Mouse (Mus musculus) urinary bladder, postnatal 10 days (tissue): Measurements from ENCODE around the gene Rpap1.

Experiments used
- DNase-seq: peaks from one replicate; pipeline ENCODE4 v3.0.0; 2022; ENCODE audit warnings: low spot score

The Rpap1 gene

DNA sequence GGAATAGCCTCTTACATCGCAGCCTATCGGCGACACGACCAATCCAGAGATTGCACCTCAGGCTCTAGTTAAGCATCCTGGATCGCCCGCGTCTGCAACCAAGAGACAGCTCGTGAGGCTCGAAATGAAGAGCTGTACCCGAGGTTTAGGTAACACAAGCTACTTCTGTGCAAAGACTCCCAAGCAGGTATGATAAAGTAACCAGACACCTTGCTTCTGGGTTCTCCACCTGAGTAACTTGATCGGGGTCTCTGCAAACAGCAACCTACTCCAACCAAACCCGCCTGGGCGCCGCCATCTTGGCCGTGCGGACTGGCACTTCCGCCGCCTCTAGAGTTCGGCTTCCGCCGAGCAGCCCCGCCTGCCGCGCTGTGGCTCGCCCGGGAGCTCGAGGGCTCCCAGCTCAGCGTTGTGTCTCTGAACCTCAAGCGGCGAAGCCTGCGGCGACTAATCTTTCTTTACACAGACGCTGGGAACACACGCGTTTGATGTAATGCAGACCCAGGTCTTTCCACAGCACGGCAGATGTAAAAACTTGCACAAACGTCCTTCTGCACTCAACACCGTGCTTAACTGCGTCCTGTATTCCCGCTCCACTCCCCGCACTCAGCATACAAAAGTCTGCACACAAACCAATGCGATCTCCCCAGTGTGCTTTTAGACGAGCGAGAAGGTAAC, at the start of gene Rpap1:
TSS of gene Rpap1 (minus strand) at position 332 of the 678 bp plus-strand sequence.
- DNase-seq: no peak

DNA sequence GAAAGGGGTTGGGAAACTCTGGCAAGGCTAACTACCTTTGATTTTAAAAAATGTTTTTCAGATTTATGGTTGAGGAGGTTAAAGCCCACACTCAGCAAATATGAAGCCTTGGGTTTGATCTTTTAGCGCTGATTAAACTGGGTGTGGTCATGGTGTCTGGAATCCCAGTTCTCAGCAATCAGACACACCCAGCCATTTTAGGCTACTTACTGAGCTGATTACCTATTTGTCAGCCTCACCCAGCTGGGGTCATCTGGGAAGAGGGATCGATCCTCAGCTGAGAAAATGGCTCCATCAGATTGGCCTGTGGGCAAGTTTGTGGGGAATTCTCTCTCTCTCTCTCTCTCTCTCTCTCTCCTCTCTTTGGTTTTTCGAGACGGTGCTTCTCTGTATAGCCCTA, 46.9 kb upstream of the Rpap1 start:
- DNase-seq: no peak

DNA sequence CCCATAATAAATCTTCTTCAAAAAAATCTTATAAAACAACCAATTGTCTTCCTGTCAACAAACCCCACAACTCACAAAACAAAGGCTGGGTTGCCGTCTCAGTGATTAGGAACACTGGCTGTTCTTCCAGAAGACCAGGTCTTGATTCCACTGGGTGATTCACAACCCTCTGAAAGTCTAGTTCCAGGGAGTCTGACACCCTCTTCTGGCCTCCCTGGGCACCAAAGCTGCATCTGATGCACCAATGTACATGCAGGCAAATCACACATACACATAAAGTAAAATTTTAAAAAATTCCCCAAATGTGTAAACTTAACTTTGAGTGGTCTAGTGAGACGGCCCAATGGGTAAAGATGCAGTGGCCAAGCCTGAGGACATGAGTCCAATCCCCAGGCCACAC, 43.2 kb upstream of the Rpap1 start:
- no peak for DNase-seq

DNA sequence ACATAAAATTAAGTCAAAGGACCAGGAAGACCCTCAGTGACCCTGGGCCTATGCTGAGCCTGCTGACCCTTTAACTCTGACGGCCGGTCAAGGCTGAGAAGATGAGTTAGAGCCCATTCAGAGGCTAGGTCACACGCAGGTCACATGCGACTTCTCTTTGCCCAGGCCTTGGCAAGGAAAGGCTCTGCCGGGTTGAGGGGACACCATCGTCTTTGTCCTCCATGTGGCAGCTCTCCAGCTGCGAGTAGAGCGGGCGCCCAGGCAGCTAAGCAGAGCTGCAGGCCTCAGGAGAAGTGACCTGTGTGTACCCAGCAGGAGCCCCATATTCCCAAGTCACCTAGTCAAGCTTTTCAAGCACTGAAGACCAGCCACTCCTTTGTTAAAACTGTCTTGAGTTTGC, 33.8 kb upstream of the Rpap1 start:
- DNase-seq: no peak

DNA sequence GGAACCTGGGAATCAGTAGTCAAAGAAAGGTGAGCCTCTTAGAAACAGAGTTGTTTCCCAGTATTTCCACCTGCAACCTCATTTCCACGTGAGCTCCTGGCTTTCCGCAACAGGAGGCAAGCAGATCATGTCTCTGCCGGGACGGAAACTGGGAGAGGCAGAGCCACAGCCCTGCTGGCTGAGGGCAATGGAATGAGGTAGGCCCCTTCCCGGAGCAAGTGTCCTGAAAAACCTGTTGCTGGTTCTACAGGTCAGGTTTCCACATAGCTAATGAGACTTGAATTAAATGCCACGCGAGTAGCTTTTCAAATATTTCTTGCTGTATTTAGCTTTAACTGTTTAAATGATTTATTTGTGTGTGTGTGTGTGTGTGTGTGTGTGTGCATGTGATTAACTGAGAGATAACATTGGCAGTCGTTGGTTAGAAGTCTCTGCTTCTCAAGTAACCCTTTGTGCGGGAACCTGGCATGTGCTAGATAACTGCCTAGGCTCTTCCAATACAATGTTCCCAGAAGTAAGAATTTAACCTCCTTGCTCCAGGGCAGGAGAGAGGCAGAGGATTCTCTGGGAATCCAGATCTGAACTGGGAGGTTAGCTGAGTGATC, 31.4 kb upstream of the Rpap1 start:
- no peak for DNase-seq

DNA sequence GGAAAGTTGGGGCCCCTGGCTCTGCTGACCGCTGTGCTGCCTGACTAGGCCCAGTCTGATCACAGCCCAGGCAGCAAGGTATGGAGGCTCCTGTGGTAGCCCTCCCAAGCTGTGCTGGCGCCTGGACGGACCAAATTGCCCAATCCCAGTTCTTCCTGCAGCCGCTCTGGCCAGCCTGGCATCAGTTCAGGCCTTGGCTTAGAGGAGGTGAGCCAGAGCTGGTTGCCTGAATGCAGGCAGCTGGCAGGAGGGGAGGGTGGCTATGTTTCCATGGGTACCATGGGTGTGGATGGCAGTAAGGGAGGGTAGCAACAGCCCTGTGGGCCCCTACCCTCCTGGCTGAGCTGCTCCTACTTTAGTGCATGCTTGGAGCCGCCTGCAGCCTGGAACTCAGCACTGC, 29.7 kb upstream of the Rpap1 start:
- no peak for DNase-seq

DNA sequence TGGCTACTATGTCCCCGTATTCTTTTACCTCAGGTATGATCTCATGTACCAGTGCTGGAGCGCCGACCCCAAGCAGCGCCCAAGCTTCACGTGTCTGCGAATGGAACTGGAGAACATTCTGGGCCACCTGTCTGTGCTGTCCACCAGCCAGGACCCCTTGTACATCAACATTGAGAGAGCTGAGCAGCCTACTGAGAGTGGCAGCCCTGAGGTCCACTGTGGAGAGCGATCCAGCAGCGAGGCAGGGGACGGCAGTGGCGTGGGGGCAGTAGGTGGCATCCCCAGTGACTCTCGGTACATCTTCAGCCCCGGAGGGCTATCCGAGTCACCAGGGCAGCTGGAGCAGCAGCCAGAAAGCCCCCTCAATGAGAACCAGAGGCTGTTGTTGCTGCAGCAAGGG, 29.3 kb upstream of the Rpap1 start:
- no peak for DNase-seq

DNA sequence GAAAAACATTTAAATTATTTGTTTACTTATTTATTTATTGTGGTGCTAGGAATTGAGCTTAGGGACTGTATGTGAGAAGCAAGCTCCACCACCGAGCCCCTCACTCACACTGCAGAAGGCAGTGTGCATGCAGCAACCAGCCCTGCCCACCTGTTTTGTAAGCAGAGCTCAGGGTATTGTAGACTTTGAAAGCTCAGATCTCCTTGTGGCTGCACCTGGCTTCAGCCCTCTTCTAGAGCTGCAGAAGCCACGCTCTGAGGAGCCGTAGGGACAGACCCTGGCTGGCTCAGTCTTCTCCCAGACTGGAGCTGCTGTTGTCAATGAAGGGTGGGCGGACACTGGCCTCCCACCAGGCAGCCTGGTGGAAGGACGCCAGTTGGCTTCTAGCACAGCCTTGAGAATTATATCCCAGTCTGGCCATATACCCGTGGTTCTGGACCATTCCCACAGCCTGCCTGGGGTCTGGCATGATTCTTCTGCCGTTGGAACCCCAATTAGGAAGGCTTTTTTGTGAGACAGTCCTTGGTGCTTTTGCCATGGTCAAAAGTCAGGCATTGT, 27.1 kb upstream of the Rpap1 start:
- no peak for DNase-seq

DNA sequence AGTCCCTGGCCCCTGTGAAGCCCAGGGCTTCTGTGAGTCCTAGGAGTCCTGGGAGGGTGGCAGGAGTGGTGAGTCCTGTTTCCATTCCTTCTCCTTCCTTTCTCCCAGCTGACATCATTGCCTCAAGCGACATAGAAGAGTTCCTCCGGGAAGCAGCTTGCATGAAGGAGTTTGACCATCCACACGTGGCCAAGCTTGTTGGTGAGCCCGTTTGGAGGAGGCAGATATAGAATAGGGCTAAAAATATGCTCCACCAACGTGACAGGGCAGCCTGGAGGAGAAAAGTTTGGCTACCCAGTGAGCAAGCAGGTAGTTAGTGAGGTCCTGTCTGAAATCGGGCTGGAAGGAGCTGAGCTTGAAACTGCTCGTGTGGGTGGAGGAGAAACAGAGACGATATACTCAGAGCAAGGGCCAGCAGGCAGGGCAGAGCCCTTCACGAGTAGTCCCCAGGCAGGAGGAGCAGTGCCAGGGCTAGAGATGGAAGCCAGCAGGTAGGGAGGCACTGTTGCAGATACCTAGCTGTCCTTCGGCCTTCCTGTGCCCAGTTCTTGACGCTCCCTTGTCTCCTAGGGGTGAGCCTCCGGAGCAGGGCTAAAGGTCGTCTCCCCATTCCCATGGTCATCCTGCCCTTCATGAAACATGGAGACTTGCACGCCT, 24.3 kb upstream of the Rpap1 start:
- no peak for DNase-seq

DNA sequence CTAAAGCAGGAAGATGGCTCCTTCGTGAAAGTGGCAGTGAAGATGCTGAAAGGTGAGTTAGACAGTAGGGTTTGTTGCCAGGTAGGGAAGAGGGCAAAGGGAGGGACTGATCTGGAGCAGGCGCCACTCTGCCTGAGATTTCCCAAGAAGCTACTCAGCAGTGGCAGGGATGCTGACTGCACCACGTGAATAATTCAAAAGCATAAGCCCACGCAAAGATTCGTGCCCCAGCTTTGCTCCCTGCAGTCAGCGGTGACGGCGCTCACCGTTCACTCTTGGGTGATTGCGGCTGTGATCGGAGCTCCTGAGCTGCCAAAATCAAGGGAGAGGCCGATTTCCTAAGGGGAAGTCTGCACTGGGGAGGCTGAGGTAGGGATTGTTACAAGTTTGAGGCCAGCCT, 23.6 kb upstream of the Rpap1 start:
- no peak for DNase-seq

DNA sequence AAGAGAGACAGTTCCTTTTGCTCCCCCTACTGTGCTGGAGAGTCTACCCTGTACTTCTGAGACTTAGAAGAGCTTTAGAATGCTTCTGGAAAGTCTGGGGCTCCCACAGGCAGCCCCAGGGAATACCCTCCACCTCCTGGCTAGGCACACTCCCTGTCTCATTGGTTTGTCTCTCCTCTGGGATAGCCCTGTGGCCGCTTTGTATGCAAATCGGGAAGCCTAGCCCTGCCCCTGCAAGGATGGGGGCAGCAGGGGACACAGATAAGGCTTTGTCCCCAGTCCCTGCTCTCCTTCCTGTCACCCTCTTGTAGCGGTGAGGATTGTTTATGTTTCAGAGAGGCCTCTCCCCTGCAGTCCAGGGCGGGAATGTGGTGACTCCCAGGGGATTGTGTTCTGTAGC, 21.5 kb upstream of the Rpap1 start:
- no peak for DNase-seq

DNA sequence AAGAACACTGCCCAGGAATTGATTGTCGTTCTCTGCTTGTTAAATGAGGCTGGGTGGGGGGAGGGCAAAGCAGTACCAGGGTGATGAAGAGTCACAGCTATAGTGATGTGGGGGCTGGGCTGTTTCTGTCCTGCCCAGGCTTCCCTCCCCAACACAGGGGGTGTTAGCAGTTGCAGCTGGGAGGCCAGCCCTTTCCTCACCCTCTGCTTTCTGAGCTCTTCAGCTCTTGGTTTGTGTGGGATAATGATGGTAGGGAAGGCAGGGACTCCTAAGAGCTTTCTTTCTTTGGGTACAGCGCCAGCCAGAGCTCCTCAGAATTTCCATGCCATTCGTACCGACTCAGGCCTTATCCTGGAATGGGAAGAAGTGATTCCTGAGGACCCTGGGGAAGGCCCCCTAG, 21.1 kb upstream of the Rpap1 start:
- no peak for DNase-seq

DNA sequence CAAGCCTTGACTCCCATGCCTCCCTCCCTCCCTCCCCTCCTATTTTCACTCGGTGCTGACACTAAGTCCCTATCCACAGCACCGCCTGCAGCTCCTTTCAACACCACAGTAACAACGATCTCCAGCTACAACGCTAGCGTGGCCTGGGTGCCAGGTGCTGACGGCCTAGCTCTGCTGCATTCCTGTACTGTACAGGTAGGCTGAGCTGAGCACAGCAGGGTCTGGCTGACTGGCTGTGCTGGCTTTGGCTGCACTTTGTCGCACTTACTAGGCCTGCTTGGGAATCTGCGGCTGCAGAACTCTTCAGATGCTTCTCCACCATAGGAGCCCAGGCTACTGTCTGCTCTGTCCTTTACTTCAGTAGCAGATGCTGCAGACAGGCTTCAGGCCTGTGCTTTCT, 18.2 kb upstream of the Rpap1 start:
- DNase-seq: no peak

DNA sequence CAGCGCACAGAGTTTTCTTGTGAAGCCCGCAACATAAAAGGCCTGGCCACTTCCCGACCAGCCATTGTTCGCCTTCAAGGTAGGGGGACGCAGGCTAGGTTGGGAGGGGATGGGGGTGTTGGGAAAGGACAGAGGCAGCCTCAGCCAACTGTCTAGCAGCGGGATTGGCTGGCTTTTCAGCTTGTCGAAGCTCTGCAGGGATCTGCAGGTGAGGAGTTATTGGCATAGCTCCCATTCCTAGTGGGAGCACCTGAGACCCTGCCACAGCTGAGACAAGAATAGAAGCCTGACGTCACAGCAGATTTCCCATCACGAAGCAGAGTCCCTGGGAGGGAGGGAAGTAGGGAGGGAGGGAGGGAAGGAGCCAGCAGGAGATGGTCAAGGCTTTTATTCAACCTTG, 17.4 kb upstream of the Rpap1 start:
- DNase-seq: no peak

DNA sequence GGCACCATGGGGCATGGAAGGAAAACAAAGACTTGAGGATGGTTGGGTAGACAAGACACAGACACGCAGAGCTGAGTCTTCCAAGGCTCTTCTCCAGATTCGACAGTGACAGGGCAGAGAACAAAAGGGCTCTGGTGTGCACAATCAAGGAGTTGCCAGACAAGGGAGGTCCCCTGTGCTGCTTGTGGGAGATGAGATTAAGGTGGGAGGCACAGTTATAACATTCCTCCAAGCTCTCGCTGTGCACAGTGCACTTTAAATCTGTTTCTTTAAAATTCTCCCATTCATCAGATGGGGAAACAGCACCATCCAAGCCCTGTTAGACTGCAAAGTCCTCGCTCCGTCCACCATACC, 16.9 kb upstream of the Rpap1 start:
- DNase-seq: no peak

DNA sequence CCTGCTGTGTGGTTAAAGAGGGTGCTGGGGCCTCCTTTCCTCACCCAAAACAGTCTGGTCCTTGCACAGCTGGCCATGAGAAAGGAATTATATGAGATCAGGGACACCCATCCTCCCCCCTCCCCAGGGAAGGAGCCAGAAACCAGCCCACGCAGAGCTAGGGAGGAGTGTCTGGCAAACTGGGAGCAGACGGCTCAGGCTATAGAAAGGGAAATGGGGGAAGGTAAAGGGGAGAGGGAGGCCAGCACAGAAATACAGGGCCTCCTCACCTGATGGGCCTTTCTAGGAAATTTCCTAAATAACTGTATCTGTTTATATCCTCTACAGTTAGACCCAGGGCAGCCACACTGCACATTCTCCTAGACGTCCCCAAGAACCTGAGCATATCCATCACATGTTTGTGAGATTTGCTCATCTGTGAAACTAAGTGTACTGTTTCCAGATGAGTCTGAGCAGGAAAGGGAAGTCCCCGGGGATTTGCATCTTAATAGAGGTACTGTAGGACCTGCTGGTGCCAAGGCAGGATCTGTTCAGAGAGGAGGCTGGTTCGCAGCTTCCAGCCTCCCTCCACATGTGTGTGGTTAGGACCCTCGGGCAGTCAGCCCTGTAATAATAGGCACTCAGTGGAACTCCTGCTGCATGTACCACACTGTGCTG, 16.4 kb upstream of the Rpap1 start:
- no peak for DNase-seq

DNA sequence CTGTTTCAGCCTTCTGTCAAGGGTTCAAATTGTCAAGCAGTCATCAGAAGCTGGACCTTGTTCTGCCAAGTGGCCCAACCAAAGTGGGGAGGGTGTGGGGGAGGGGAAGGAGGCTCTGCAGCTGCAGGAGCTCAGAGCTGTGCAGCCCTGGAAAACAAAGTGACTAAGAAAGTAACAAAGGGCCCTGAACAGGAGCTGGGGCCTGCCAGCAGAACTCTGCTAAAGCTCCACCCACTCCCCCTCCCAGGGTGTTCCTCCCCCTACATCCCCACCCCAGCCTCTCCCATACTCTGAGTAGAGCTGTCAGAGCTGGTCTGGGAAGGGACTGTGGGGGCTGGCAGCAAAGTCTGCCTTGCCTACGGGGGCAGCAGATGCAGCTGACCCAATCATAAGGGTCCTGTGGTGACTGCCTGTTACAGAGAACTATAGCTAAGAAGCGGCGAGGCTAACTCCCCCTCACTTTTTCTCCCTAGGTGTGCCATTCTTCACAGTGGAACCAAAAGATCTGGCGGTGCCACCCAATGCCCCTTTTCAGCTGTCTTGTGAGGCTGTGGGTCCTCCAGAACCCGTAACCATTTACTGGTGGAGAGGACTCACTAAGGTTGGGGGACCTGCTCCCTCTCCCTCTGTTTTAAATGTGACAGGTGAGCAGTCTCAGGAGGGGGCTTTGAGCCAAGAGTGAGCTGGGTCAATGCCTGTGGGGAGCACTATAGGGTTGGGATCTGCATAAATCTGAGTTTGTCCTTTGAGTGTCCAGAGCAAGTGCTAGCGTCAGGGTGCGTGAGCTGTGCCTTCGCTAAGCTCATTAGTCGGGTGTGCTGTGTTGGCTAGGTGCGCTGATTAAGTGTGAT, 15.7 kb upstream of the Rpap1 start:
- DNase-seq: no peak

DNA sequence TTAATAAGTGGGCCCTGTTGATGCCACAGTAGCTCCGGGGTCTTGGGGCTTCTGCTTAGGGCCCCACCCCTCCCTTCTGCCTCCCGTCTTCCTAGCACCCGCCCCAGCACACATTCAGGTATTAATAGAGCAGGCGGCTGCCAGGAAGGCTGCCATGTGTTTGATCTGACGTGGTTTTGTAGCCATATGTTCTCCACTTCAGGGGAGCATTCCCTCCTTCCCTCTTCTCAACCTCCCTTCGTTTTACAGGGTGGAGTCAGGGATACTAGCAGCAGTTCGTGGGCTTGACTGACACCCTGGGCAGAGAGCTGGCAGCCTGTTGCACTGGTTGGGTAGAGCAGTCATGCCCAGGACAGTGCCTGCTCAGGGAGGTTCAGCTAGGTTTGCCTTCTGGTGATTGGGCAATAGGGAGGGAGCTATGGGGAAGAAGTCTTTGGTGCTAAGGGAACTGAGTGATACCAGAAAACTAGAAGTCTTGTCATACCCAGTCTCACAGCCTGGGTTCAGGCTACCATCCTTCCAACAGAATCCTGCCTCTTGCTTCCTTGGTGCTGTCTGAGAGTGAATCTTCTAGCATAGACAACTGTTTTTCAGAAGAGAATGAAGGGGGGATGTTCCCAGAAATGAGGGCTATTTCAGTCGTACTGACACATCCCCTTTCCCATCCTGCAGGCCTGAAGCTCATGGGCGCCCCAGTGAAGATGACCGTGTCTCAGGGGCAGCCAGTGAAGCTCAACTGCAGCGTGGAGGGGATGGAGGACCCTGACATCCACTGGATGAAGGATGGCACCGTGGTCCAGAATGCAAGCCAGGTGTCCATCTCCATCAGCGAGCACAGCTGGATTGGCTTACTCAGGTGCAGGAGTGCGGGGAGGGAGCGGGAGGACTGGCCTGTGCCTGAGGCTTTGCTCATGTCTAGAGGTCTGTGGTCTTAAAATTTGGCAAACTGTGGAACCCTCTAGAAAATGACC, 13.8 kb upstream of the Rpap1 start:
- no peak for DNase-seq

DNA sequence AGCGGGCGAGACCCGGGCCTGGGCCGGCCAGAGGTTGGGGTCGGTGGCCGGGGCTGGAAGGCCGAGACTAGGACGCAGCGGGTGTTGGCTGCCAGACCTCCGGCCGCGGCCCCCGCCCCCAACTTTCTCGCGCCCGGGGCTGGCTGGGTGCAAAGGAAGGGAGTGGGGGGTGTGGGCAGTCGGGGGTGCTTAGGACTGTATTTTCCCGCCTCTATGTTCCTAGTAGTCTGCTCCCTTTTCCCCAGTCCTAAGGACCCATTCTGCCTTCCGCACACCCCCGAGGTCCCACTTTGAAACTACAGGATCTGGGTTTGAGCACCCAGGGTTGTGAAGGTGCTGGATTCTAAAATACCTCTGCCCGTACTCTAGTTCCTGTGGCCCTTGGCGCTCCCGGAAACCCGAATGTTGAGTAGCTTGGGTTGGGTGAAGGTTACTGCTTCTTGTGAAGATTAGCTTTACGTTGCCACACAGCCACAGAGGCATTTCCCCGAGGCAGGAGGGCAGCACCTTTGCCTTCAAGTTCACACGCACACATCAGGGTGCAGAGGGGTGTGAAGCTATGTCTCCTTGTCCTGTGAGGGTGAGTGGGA, 12.7 kb upstream of the Rpap1 start:
- no peak for DNase-seq

DNA sequence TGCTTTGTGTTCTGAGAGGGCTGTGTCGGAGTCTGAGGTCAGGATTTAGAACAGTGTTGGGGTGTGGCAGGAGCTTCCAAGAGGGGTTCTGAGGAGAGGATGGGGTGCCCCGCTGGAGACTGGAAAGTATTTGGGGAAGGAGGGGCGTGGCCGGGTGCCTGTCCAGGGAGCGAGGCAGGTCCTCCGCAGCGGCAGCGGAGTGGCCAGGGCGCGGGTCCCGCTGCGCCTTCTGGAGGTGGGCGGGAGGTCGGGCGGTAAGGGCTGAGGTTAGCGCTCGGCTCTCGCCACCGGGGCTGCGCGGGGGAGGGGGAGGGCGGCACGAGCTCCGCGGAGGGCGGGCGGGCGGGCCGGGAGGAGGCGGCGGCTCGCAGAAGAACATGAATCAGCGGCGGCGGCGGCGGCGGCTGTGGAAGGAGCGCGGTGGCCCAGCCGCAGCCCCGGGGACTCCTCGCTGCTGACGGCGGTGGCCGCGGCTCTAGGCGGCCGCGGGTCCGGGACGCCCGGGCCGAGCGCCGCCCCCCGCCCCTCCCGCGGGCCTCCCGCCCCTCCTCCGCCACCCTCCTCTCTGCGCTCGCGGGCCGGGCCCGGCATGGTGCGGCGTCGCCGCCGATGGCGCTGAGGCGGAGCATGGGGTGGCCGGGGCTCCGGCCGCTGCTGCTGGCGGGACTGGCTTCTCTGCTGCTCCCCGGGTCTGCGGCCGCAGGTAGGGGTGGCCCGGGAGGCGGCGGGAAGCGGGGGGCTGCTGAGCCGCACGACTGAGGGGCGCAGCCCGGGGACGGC, 12.0 kb upstream of the Rpap1 start:
- no peak for DNase-seq
